Mouse (Mus musculus) spleen, adult 2 months (tissue): ENCODE data around the gene Gnb1l.

Source experiments
- CTCF ChIP-seq: fragments of 200-500 bp; IDR thresholded peaks from 2 replicates; pipeline ENCODE4 v1.5.1; 2011; ENCODE audit warnings: mild to moderate bottlenecking, inconsistent platforms; ENCODE audit not compliant: insufficient read depth, insufficient read length, insufficient replicate concordance; ENCODE audit errors: extremely low read depth
- POLR2A ChIP-seq: fragments of 200-500 bp; IDR thresholded peaks from 2 replicates; pipeline ENCODE4 v1.6.1; 2011; ENCODE audit warnings: low read depth, low read length, inconsistent platforms

- TF ChIP-seq CTCF (no peak), POLR2A (no peak)
Observed at GRCm38 (mm10) chr16:18582426-18583148, 84.1 kb downstream of the Gnb1l start.
